Mouse (Mus musculus) neural tube, embryonic 14.5 days (tissue): ENCODE data around the gene Phf21b. TPM values are rescaled to one million over a fixed set of nuclear protein-coding genes. Genes with fewer than 3 reads are reported as not detected.

Experiments
- ATAC-seq: fragments of 200-750 bp; cut with Nextera tagmentation; 2 replicates; pipeline ENCODE4 v1.8.0; 2017; ENCODE audit warnings: low read depth, mild to moderate bottlenecking, moderate TSS enrichment, moderate library complexity
- H3K27ac ChIP-seq: fragments of 300-500 bp; sonication (generic); 2 replicates; pipeline ENCODE4 v1.5.1; 2014; ENCODE audit warnings: low read depth, mild to moderate bottlenecking, control low read depth, low read length, moderate library complexity, mixed read lengths
- H3K27me3 ChIP-seq: fragments of 300-500 bp; sonication (generic); 2 replicates; pipeline ENCODE4 v1.6.1; 2014; ENCODE audit warnings: low read length; ENCODE audit not compliant: control insufficient read depth, insufficient read depth
- H3K36me3 ChIP-seq: fragments of 300-500 bp; sonication (generic); 2 replicates; pipeline ENCODE4 v1.6.1; 2014; ENCODE audit warnings: low read length, mixed read lengths; ENCODE audit not compliant: control insufficient read depth, insufficient read depth
- H3K4me1 ChIP-seq: fragments of 300-500 bp; sonication (generic); 2 replicates; pipeline ENCODE4 v1.6.1; 2014; ENCODE audit warnings: low read length; ENCODE audit not compliant: control insufficient read depth, insufficient read depth
- H3K4me2 ChIP-seq: fragments of 300-500 bp; sonication (generic); 2 replicates; pipeline ENCODE4 v1.6.1; 2014; ENCODE audit warnings: mild to moderate bottlenecking, low read depth, low read length, control low read depth
- H3K4me3 ChIP-seq: fragments of 300-500 bp; sonication (generic); 2 replicates; pipeline ENCODE4 v1.5.1; 2014; ENCODE audit warnings: low read depth, low read length, control low read depth, mixed read lengths
- H3K9ac ChIP-seq: fragments of 300-500 bp; sonication (generic); replicated peaks from 2 replicates; pipeline ENCODE4 v1.6.1; 2014; ENCODE audit warnings: low read depth, mild to moderate bottlenecking, control low read depth, low read length, mixed read lengths
- H3K9me3 ChIP-seq: fragments of 300-500 bp; sonication (generic); 2 replicates; pipeline ENCODE4 v1.6.1; 2016; ENCODE audit warnings: low read length; ENCODE audit not compliant: control insufficient read depth
- WGBS: fragments of 180-500 bp; shearing (Covaris S2); extraction: QIAGEN DNeasy Blood & Tissue Kit; methylation state at CpG from one replicate; pipeline ENCODE4 v1.1.7; 2014; 5-methylcytosine and 5-hydroxymethylcytosine counted together
- polyA plus RNA-seq: library from polyadenylated mRNA; unstranded; fragments of >200 nt; fragmentation: Nextera tagmentation; extraction: Ambion mirVana; gene quantifications from 2 replicates; pipeline ENCODE4 v1.2.1, GENCODE M21; 2014

Phf21b gene
- polyA plus RNA-seq, 1 experiment from 2014 or later, result 12.5 TPM

DNA sequence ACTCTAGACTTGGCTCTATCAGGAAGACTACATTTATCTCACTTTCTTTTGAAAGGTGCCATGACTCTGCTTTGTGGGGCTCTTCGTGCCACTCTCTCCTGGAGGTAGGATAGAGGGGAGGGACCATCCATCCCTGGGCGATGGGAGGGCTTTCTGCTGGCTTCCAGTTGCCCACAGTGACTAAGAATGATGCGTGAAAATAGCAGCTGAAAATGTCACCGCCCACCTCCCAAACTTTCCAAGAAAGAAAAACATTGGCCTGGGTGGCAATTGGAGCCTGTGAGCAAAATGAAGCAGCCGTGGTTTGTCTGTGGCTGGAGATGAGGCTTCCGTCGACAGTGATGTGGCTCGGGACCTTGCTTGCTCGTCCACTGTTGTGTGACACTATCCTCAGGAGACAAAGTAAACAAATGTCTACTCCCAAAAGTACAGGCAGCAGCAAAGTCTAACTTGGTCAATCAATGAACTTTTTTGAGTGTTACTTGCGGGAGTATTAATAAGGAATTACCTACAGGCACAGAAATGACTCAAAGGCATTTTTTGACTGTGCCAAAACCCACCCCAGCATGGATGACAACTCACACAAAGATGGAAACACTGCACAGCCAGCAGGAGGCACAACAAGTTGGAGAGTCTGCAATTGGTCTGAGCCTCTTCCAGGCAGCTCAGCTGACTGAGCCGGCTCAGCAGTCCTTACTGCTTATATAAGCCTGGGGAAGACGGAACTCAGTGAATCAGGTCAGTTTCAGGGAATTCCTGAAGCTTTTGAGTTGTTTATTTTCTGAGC lies 21.4 kb upstream of the Phf21b start:
- Histone ChIP-seq H3K36me3 (no peaks in the 10 kb centered on the region), H3K9me3 (no peaks in the 10 kb centered on the region), H3K27ac (no peak overlapping the region), H3K9ac (no peak overlapping the region), H3K27me3 (no peaks in the 10 kb centered on the region), H3K4me1 (no peaks in the 10 kb centered on the region), H3K4me3 (no peak overlapping the region), H3K4me2 (no peak overlapping the region)
- no peak for ATAC-seq
- WGBS, result 85% methylated on average over 12 of the region's 12 CpGs

- Histone ChIP-seq H3K4me1 (no peaks in the 10 kb centered on the region), H3K4me2 (no peak overlapping the region), H3K4me3 (no peak overlapping the region), H3K27me3 (no peaks in the 10 kb centered on the region), H3K9me3 (no peaks in the 10 kb centered on the region), H3K27ac (no peak overlapping the region), H3K36me3 (no peaks in the 10 kb centered on the region), H3K9ac (no peak overlapping the region)
- ATAC-seq, result no peak
- 74% methylated on average over 4 of the region's 4 CpGs for WGBS
Measured at GRCm38 (mm10) chr15:84873867-84874266, 18.0 kb upstream of the Phf21b start.

- ATAC-seq, result no peak
- Histone ChIP-seq H3K36me3 (no peaks in the 10 kb centered on the region), H3K27ac (no peak overlapping the region), H3K27me3 (no peaks in the 10 kb centered on the region), H3K4me2 (no peak overlapping the region), H3K4me3 (no peak overlapping the region), H3K9ac (no peak overlapping the region), H3K4me1 (no peaks in the 10 kb centered on the region), H3K9me3 (no peaks in the 10 kb centered on the region)
- 89% methylated on average over 11 of the region's 11 CpGs for WGBS
Measured at GRCm38 (mm10) chr15:84873079-84873478, 17.2 kb upstream of the Phf21b start.

DNA sequence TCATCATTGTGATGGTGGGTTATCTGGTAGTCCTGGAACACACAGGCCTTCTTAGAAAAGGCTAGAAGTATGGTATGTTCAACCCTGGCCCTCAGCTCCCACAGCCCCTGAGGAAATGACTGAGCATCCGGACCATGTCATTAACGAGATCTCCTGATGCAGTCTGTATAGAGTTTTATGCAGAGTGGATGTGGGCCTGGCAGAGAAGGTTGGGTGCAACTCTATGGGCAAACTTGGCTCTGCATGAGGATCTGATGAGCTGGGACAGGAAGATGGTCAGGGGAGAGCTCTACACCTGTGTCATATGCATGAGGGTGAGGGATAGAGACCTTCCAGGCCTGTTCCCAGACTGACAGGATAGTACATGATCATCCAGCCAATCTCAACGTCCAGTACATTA lies 16.0 kb upstream of the Phf21b start:
- Histone ChIP-seq H3K4me2 (no peak overlapping the region), H3K4me1 (no peaks in the 10 kb centered on the region), H3K9ac (no peak overlapping the region), H3K27ac (no peak overlapping the region), H3K36me3 (no peaks in the 10 kb centered on the region), H3K4me3 (no peak overlapping the region), H3K27me3 (no peaks in the 10 kb centered on the region), H3K9me3 (no peaks in the 10 kb centered on the region)
- no peak for ATAC-seq
- WGBS, result 86% methylated on average over 3 of the region's 3 CpGs

- no peaks in the 10 kb centered on the region for H3K27me3 ChIP-seq
- H3K36me3 ChIP-seq, result no peaks in the 10 kb centered on the region
- H3K9me3 ChIP-seq, result no peaks in the 10 kb centered on the region
- 86% methylated on average over 8 of the region's 8 CpGs for WGBS
- no peak for ATAC-seq
- H3K27ac ChIP-seq, result no peak overlapping the region
- no peak overlapping the region for H3K4me3 ChIP-seq
- H3K9ac ChIP-seq, result no peak overlapping the region
- peaks cover 3% of the 10 kb centered on the region; the same call in 1 of the 2 replicates for H3K4me1 ChIP-seq
- H3K4me2 ChIP-seq, result no peak overlapping the region
Measured at GRCm38 (mm10) chr15:84861911-84862310, 6.1 kb upstream of the Phf21b start.

- Histone ChIP-seq H3K27ac (no peak overlapping the region), H3K9ac (no peak overlapping the region), H3K36me3 (no peaks in the 10 kb centered on the region), H3K4me2 (no peak overlapping the region), H3K27me3 (no peaks in the 10 kb centered on the region), H3K4me3 (no peak overlapping the region), H3K4me1 (peaks cover 8% of the 10 kb centered on the region), H3K9me3 (no peaks in the 10 kb centered on the region)
- ATAC-seq, result no peak
- 95% methylated on average over 2 of the region's 2 CpGs for WGBS
Measured at GRCm38 (mm10) chr15:84857623-84858022, 1.8 kb upstream of the Phf21b start.

DNA sequence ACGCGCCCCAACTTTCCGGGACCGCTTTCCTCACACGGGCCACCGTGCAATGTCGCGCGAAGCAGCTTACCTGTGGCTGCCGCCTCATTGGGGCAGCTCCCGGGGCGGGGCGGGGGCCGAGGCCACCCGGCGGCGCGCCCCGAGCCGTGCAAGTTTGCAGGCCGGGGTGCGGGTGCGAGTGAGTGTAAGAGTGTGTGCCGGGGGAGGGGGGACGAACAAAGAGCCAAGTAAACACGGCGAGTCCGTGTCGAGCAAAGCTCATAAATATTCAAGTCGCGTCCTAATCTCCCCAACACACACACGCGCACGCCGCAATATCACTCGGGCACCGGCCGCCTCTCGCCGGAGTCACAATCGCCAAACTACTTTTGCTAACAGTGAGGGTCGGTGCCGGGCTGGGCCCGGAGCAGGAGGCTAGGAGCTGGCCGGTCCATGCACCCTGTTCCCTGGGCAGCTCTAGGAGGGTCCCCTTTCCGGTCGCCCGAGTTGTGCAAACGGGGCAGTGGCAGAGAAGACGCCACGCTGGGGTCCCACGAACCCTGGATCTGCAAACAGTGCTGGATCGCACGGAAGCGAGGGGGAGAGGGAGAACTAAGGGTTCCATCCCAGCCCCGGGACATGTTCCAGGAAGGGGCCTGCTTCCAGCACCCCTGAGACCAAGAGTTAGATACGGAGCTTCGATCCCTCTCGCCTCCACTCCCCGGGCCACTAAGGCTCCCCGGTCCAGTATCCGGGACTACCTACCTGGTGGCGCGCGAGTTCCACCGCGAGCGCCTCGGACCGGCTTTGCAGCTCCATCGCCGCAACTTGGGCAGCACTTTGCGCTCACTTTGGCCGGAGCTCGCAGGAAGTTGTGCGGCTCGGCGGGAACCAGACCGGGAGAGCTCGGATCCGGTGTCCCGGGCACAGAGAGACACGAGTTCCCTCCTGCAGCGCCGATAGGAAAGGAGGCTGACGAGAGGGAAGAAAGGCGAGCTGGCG lies 638 bp downstream of the Phf21b start:
- Histone ChIP-seq H3K36me3 (no peaks in the 10 kb centered on the region), H3K27me3 (no peaks in the 10 kb centered on the region), H3K4me3 (peak overlapping the region; percentile 77), H3K9ac (peak overlapping the region; percentile 78), H3K4me2 (peak overlapping the region; percentile 94), H3K4me1 (peaks cover 32% of the 10 kb centered on the region), H3K9me3 (no peaks in the 10 kb centered on the region), H3K27ac (peak overlapping the region; percentile 95)
- WGBS, result under 1% methylated on average over 81 of the region's 88 CpGs
- ATAC-seq, result peak; percentile 7; the same call in 1 of the 2 replicates

- peak overlapping the region; percentile 95 for H3K27ac ChIP-seq
- H3K27me3 ChIP-seq, result no peaks in the 10 kb centered on the region
- peak overlapping the region; percentile 77 for H3K4me3 ChIP-seq
- peak overlapping the region; percentile 94 for H3K4me2 ChIP-seq
- WGBS, result under 1% methylated on average over 49 of the region's 49 CpGs
- peak overlapping the region; percentile 78 for H3K9ac ChIP-seq
- H3K36me3 ChIP-seq, result no peaks in the 10 kb centered on the region
- 0 out of 2 replicates have a peak, but pooled peaks have one; percentile 2 for ATAC-seq
- no peaks in the 10 kb centered on the region for H3K9me3 ChIP-seq
- H3K4me1 ChIP-seq, result peaks cover 38% of the 10 kb centered on the region
Measured at GRCm38 (mm10) chr15:84854171-84854811, 1.6 kb downstream of the Phf21b start.
